Mouse (Mus musculus) hindbrain, embryonic 13.5 days (tissue): ENCODE results near the gene Zbtb3. TPM values are rescaled to one million over a fixed set of nuclear protein-coding genes. Genes with fewer than 3 reads are reported as not detected.
A peak's percentile ranks its signal among the peaks of the same experiment; 100 is the strongest.

Source experiments
- ATAC-seq: fragments of 200-750 bp; cut with Nextera tagmentation; 2 replicates; pipeline ENCODE4 v1.8.0; 2017; ENCODE audit warnings: moderate TSS enrichment; ENCODE audit not compliant: low FRiP score
- H3K27ac ChIP-seq: fragments of 300-500 bp; sonication (generic); 2 replicates; pipeline ENCODE4 v1.5.1; 2015; ENCODE audit warnings: inconsistent platforms, mild to moderate bottlenecking, moderate library complexity
- H3K27me3 ChIP-seq: fragments of 300-500 bp; sonication (generic); 2 replicates; pipeline ENCODE4 v1.6.1; 2015; ENCODE audit warnings: mild to moderate bottlenecking, inconsistent platforms
- H3K36me3 ChIP-seq: fragments of 300-500 bp; sonication (generic); 2 replicates; pipeline ENCODE4 v1.6.1; 2015; ENCODE audit warnings: mild to moderate bottlenecking, inconsistent platforms
- H3K4me1 ChIP-seq: fragments of 300-500 bp; sonication (generic); replicated peaks from 2 replicates; pipeline ENCODE4 v1.6.1; 2015; ENCODE audit warnings: inconsistent platforms
- H3K4me2 ChIP-seq: fragments of 300-500 bp; sonication (generic); 2 replicates; pipeline ENCODE4 v1.6.1; 2015; ENCODE audit warnings: inconsistent platforms, mild to moderate bottlenecking, moderate library complexity
- H3K4me3 ChIP-seq: fragments of 300-500 bp; sonication (generic); 2 replicates; pipeline ENCODE4 v1.5.1; 2015; ENCODE audit warnings: mild to moderate bottlenecking, inconsistent platforms
- H3K9ac ChIP-seq: fragments of 300-500 bp; sonication (generic); 2 replicates; pipeline ENCODE4 v1.6.1; 2015; ENCODE audit warnings: mild to moderate bottlenecking, inconsistent platforms
- H3K9me3 ChIP-seq: fragments of 300-500 bp; sonication (generic); 2 replicates; pipeline ENCODE4 v1.6.1; 2016; ENCODE audit warnings: inconsistent platforms
- WGBS: fragments of 180-500 bp; shearing (Covaris S2); methylation state at CpG from one replicate; pipeline ENCODE4 v1.1.7; 2015; 5-methylcytosine and 5-hydroxymethylcytosine counted together
- polyA plus RNA-seq: library from polyadenylated mRNA; unstranded; fragments of >200 nt; fragmentation: Nextera tagmentation; extraction: Ambion mirVana; gene quantifications from 2 replicates; pipeline ENCODE4 v1.2.1, GENCODE M21; 2015

Gene Zbtb3
- polyA plus RNA-seq, 1 experiment from 2014 or later, result 8.0 TPM

DNA sequence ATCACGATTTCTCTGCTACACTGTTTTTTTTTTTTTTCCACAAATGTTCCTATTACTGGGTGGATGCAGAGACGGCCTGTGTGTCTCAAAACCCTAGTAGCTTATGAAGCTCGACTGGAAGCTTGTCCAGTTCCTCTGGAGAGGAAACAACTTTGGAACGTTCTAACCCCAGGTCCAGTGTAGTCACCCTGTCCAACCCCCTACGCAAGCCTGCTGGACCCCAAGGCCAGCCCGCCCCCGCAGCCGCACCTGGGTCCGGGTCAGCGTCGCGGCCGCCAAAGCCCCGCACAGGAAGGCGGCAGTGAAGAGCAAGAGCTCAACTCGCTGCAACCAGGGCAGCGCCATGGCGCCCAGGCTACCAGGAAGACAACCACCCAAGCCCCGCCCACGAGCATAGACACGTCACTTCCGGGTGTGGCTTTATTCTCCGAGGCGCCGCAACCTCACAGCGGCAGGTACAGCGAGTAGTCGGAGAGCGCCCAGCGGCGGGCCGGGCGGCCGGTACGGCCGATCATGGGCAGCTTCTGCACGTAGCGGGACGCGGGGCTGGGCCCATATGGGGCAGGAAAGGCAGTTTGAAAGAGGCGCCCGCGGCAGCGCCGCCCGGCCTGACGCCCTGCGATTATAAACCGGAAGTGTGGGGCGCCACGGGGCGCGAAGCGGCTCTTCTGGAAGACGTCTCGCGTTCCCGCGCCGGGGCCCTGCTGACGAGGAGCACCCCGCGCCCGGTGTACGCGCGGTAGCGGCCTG is 28.1 kb upstream of the Zbtb3 start, which contains the start of gene Tmem179b:
TSS of gene Tmem179b (minus strand) at position 382 of the 750 bp plus-strand sequence.
- H3K9ac ChIP-seq, result peak within 1 kb of the TSS; percentile 89
- H3K27me3 ChIP-seq, result no peaks in the 10 kb centered on the region
- WGBS, result under 1% methylated on average over 68 of the region's 68 CpGs

DNA sequence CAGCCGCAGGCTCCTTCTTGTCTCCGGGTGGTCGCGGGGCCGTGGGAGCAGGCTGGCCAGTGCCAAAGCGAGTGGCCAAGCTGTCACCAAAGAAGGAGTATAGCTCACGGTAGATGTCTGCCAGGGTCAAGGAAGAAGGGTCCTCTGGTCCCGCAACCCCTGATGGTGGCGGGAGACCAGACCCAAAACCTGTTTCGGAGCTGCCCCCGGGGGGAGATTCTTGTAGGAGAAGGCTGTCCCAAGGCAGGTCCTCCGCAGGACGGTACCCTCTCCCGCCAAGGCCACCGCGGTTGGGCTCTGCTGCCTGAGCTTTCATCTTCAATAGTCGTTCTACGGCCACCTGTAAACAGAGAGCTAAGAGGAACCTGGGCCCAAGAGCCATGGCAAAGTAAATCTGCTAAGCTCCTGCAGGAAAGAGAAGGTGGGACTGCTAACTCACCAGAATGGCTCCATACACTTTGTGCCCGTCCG is 27.4 kb upstream of the Zbtb3 start:
- Histone ChIP-seq H3K4me2 (peak overlapping the region; percentile 99), H3K4me1 (peaks cover 42% of the 10 kb centered on the region), H3K9ac (peak overlapping the region; percentile 89), H3K27ac (peak overlapping the region; percentile 99), H3K27me3 (no peaks in the 10 kb centered on the region), H3K9me3 (no peaks in the 10 kb centered on the region), H3K4me3 (peak overlapping the region; percentile 69), H3K36me3 (peaks cover 30% of the 10 kb centered on the region)
- WGBS, result 6% methylated on average over 20 of the region's 20 CpGs
- peak; percentile 58 for ATAC-seq

More for the DNA sequence above, 28.1 kb upstream of the Zbtb3 start, which contains the start of gene Tmem179b:
- Histone ChIP-seq H3K9me3 (no peaks in the 10 kb centered on the region), H3K4me1 (peaks cover 42% of the 10 kb centered on the region), H3K4me3 (peak within 1 kb of the TSS; percentile 69), H3K27ac (peak within 1 kb of the TSS; percentile 99), H3K4me2 (peak within 1 kb of the TSS; percentile 99), H3K36me3 (peaks cover 34% of the 10 kb centered on the region)
- peak; percentile 95 for ATAC-seq

DNA sequence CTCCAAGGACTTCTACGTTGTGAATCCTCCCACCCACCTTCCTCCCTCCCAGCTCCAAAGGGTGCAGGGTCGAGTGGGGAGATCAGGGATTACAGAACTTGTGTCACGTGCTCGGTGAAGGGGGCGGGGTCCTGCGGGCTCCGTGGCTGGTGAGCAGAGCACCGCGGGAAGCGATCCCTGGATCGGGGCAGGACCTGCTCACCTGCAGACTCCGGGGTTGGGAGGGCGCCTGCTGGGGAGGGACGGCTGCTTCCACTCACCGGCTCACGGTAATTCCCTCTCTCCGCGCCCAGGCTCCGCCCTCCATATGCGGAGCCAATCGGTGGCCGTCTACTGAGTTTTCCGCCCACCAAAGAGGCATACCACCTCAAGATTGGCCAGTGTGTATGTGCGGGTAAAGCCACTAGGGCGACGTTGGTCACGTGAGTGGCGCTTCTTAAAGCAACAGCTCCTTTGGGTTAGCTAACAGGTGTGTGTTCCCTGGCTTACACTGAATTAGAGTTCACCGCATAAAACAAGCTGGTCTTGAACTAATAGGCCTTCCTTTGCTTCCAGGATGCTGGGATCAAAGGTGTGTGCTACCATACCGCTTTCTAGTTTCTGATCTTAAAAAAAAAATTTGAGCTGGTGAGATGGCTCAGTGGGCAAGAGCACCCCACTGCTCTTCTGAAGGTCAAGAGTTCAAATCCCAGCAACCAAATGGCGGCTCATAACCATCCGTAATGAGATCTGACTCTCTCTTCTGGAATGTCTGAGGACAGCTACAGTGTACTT is 16.2 kb upstream of the Zbtb3 start, which contains the start of gene Taf6l:
TSS of gene Taf6l (minus strand) at position 410 of the 774 bp plus-strand sequence.
- H3K9ac ChIP-seq, result peak within 1 kb of the TSS; percentile 77
- peaks cover 32% of the 10 kb centered on the region for H3K36me3 ChIP-seq
- H3K4me1 ChIP-seq, result peaks cover 18% of the 10 kb centered on the region
- ATAC-seq, result peak; percentile 99
- H3K4me2 ChIP-seq, result peak within 1 kb of the TSS; percentile 78
- H3K27ac ChIP-seq, result peak within 1 kb of the TSS; percentile 82
- WGBS, result under 1% methylated on average over 32 of the region's 32 CpGs
- peak within 1 kb of the TSS; percentile 69 for H3K4me3 ChIP-seq
- H3K27me3 ChIP-seq, result no peaks in the 10 kb centered on the region
- no peaks in the 10 kb centered on the region for H3K9me3 ChIP-seq

DNA sequence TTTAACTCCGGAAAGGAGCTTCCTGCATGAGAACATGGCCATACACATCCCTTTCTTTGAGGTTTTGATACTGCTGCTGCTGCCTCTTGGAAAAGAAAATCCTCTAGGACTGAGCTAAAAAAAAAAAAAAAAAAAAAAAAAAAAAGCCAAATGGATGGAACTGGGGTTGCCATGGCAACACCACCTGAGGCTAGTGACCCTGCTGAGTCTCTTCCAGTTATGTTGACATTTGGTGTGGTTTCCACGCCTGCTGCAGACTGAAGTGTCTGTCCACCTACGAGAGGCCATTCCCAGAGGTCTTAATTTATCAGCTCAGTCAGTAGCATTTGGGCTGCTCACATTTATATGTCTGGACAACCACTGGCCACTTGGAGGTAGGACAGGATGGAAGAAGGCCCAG is 13.8 kb upstream of the Zbtb3 start:
- H3K9me3 ChIP-seq, result no peaks in the 10 kb centered on the region
- no peak overlapping the region for H3K4me2 ChIP-seq
- no peak overlapping the region for H3K4me3 ChIP-seq
- peak overlapping the region; percentile 53 for H3K9ac ChIP-seq
- no peak for ATAC-seq
- 19% methylated on average over 3 of the region's 3 CpGs for WGBS
- peaks cover 18% of the 10 kb centered on the region for H3K4me1 ChIP-seq
- peaks cover 24% of the 10 kb centered on the region for H3K36me3 ChIP-seq
- no peaks in the 10 kb centered on the region for H3K27me3 ChIP-seq
- peak overlapping the region; percentile 58; the same call in 1 of the 2 replicates for H3K27ac ChIP-seq

DNA sequence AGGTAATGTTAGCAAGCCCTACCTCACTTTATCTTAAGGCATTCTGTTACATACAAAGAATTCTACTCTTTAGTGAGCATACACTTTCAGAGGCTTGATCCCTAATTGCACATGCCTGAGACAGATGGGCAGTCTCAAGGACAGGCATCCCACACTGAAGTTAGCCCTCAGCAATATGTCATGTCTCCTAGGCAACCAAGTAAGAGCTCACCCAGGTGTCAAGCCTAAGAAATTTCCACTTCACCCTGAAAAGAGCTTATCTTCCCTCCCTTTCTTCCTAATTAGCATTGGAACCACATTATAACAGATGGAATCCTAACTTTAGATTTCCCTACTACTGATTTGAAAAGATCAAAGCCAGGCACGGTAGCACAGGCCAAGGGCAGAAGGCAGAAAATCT is 13.2 kb upstream of the Zbtb3 start:
- peak overlapping the region; percentile 53 for H3K9ac ChIP-seq
- 38% methylated on average over 1 of the region's 1 CpGs for WGBS
- H3K27ac ChIP-seq, result peak overlapping the region; percentile 58; the same call in 1 of the 2 replicates

DNA sequence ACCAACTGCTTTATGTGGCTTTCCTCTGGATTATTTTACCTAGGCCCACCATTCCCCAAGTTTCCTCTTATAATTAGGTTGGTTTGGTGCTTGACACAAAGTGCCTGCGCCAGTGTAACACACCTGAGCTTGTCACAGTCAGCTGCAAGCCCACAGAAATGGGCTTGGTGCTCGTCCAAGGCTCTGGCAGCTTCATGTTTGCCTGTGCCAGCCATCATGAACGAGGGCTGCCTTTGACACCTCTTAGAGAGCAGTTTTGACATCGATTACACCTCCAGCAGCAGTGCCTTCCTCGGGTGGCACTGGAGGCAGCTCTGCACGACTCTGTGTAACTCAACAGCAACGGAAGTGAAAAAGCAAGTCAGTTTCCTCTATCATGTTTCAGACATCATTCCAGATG is 12.2 kb upstream of the Zbtb3 start:
- Histone ChIP-seq H3K36me3 (peaks cover 37% of the 10 kb centered on the region), H3K4me3 (no peak overlapping the region), H3K27me3 (no peaks in the 10 kb centered on the region), H3K27ac (no peak overlapping the region), H3K4me1 (peaks cover 16% of the 10 kb centered on the region), H3K9ac (no peak overlapping the region), H3K9me3 (no peaks in the 10 kb centered on the region), H3K4me2 (no peak overlapping the region)
- ATAC-seq, result no peak
- 91% methylated on average over 7 of the region's 7 CpGs for WGBS

More for the DNA sequence above, 13.2 kb upstream of the Zbtb3 start:
- no peak overlapping the region for H3K4me2 ChIP-seq
- H3K4me3 ChIP-seq, result no peak overlapping the region
- no peaks in the 10 kb centered on the region for H3K9me3 ChIP-seq
- H3K4me1 ChIP-seq, result peaks cover 18% of the 10 kb centered on the region
- ATAC-seq, result no peak
- H3K36me3 ChIP-seq, result peaks cover 27% of the 10 kb centered on the region
- H3K27me3 ChIP-seq, result no peaks in the 10 kb centered on the region

DNA sequence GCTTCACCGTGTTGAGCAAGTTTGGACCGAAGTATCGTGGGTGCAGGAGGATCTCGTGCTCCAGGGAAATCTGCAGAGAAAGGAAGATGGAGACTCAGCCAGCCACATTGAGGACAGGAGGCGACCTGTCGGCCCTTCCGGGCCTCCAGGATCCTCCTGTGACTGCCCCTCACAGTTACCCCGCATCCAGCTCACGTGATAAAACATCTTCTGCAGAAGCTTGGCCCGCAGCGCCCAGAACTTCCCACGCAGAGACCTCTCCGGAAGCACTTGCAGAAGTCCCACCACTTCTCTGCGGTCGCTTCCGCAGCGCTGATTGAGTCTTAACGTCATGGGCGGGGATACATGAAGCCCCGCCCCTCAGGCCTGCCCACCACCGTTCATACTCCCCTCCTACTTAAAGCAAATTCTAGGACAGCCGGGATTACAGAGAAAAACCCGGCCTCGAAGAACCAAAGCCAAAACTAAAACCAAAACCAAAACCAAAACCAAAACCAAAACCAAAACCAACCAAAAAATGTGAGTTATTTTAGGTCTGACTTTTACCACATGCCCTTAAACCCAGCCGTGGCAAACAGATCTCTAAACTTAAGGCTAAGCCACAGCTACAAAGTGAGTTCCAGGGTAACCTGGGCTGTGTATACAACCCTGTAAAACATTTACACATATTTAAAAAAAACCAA is 4.0 kb upstream of the Zbtb3 start, which contains the start of gene Polr2g:
TSS of gene Polr2g (minus strand) at position 314 of the 683 bp plus-strand sequence.
- ATAC-seq, result peak; percentile 70
- Histone ChIP-seq H3K36me3 (peaks cover 27% of the 10 kb centered on the region), H3K9ac (peak within 1 kb of the TSS; percentile 86), H3K27me3 (no peaks in the 10 kb centered on the region), H3K4me1 (peaks cover 25% of the 10 kb centered on the region), H3K9me3 (no peaks in the 10 kb centered on the region), H3K4me3 (peak within 1 kb of the TSS; percentile 80), H3K27ac (peak within 1 kb of the TSS; percentile 71), H3K4me2 (peak within 1 kb of the TSS; percentile 97)
- 2% methylated on average over 25 of the region's 25 CpGs for WGBS

DNA sequence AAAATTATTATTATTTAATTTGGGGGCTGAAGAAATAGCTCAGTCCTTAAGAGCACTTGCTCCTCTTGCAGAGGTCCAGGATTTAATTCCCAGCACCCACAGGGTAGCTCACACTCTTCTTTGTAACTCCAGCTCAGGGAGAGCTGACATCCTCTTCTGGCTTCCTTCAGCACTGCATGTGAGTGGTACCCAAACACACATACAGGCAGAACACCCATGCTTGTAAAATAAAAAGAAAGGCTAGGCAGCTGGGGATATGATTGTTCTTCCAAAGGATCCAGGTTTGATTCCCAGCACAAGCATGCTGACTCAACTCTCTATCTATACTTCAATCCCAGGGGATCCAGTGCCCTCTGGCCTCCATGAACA is 3.4 kb upstream of the Zbtb3 start:
- Histone ChIP-seq H3K9ac (peak overlapping the region; percentile 16; the same call in 1 of the 2 replicates), H3K27ac (no peak overlapping the region), H3K36me3 (peaks cover 22% of the 10 kb centered on the region), H3K4me2 (peak overlapping the region; percentile 97), H3K9me3 (no peaks in the 10 kb centered on the region), H3K27me3 (no peaks in the 10 kb centered on the region), H3K4me3 (no peak overlapping the region), H3K4me1 (peaks cover 30% of the 10 kb centered on the region)
- no peak for ATAC-seq

DNA sequence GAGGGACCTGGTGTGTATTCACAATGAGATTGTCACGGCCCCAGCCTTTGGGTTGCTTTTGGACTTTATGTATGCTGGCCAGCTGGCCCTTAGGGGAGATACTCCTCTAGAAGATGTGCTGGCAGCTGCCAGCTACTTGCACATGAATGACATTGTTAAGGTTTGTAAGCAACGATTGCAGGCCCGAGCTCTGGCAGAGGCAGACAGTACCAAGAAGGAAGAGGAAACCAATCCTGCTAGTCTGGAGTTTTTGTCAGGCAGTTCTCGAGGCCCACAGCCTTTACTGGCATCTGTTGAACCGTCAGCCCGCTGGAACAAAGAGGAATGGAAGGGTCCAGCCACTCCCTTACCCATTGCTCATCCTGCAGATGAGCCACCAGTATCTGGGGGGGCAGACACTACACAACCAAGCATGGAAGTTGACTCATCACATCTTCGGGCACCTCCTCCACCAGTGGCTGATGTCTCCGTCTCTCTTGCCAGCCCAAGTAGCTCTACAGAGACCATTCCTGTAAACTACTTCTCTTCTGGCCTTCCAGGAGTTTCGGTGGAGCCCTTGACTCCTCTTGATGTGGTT is 937 bp downstream of the Zbtb3 start:
- peak overlapping the region; percentile 46; the same call in 1 of the 2 replicates for H3K9ac ChIP-seq
- H3K27ac ChIP-seq, result peak overlapping the region; percentile 90
- peak overlapping the region; percentile 73 for H3K4me2 ChIP-seq
- H3K9me3 ChIP-seq, result no peaks in the 10 kb centered on the region
- H3K27me3 ChIP-seq, result no peaks in the 10 kb centered on the region
- 91% methylated on average over 9 of the region's 9 CpGs for WGBS
- no peak for ATAC-seq
- H3K36me3 ChIP-seq, result peaks cover 38% of the 10 kb centered on the region
- peak overlapping the region; percentile 60 for H3K4me3 ChIP-seq
- peaks cover 30% of the 10 kb centered on the region for H3K4me1 ChIP-seq

DNA sequence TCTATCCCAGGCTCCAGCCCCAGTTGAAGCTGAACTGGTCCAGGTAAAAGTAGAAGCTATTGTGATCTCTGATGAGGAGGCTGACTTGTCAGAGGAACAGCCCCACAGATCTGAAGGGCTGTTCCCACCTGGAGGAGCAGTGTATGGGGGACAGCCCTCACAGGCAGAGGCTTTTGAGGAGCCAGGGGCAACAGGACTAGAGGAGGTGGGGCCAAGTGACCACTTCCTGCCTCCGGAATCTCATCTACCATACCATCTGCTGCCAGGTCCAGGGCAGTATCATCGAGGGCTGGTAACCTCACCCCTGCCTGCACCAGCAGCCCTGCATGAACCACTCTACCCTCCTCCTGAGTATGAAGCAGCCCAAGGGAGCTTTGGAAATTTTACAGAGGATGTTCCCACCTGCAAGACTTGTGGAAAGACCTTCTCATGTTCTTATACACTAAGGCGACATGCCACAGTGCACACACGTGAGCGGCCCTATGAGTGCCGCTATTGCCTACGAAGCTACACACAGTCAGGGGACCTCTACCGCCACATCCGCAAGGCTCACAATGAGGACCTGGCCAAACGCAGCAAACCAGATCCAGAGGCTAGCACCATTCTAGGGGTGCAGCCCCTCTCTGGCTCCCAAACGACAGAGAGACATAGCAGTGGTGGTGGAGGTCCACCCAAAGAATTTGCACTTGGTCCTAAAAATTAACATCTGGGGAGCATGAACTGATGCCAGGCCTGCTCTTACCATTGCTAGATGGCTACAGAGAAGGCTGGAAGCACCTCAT is 1.7 kb downstream of the Zbtb3 start:
- no peak for ATAC-seq

DNA sequence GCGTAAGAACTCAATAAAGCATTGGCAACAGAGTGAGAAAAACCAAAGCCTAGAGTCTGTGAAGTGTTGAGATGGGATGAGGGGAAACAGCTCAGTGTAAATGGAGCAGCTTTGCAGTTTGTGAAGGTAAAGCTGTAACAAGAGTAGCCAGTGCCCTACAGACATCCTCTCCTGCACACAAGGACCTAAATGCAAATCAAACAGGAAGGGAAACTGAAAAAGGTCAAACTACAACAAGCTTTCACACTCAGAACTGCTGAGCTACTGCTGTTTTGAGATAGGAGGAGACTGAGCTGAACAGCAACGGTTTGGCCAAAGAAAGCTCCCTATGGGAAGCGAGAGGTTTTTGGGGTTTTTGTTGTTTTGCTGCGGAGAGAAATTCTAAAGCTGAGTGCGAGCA is 4.5 kb downstream of the Zbtb3 start:
- 95% methylated on average over 5 of the region's 5 CpGs for WGBS
- no peak overlapping the region for H3K27ac ChIP-seq
- no peaks in the 10 kb centered on the region for H3K27me3 ChIP-seq
- no peak overlapping the region for H3K4me3 ChIP-seq
- peaks cover 24% of the 10 kb centered on the region for H3K4me1 ChIP-seq
- peaks cover 64% of the 10 kb centered on the region for H3K36me3 ChIP-seq
- H3K4me2 ChIP-seq, result no peak overlapping the region
- H3K9me3 ChIP-seq, result no peaks in the 10 kb centered on the region
- ATAC-seq, result no peak
- no peak overlapping the region for H3K9ac ChIP-seq

More for the DNA sequence above, 1.7 kb downstream of the Zbtb3 start:
- peaks cover 27% of the 10 kb centered on the region for H3K4me1 ChIP-seq
- H3K9ac ChIP-seq, result no peak overlapping the region
- 92% methylated on average over 11 of the region's 11 CpGs for WGBS
- no peak overlapping the region for H3K4me3 ChIP-seq
- H3K27ac ChIP-seq, result no peak overlapping the region
- no peaks in the 10 kb centered on the region for H3K27me3 ChIP-seq
- no peak overlapping the region for H3K4me2 ChIP-seq
- H3K9me3 ChIP-seq, result no peaks in the 10 kb centered on the region
- peaks cover 43% of the 10 kb centered on the region for H3K36me3 ChIP-seq
